Mouse (Mus musculus) limb, embryonic 13.5 days (tissue): ENCODE data around the gene Polg. TPM values are rescaled to one million over a fixed set of nuclear protein-coding genes. Genes with fewer than 3 reads are reported as not detected.

ENCODE experiments used
- ATAC-seq: fragments of 200-750 bp; cut with Nextera tagmentation; 2 replicates; pipeline ENCODE4 v1.8.0; 2017; ENCODE audit warnings: low read depth, moderate number of reproducible peaks, moderate TSS enrichment; ENCODE audit not compliant: low FRiP score
- H3K27ac ChIP-seq: fragments of 300-500 bp; sonication (generic); 2 replicates; pipeline ENCODE4 v1.5.1; 2015; ENCODE audit warnings: inconsistent platforms, mild to moderate bottlenecking, moderate library complexity
- H3K27me3 ChIP-seq: fragments of 300-500 bp; sonication (generic); 2 replicates; pipeline ENCODE4 v1.6.1; 2015; ENCODE audit warnings: mild to moderate bottlenecking, inconsistent platforms
- H3K36me3 ChIP-seq: fragments of 300-500 bp; sonication (generic); 2 replicates; pipeline ENCODE4 v1.6.1; 2015; ENCODE audit warnings: inconsistent platforms, mild to moderate bottlenecking, moderate library complexity
- H3K4me1 ChIP-seq: fragments of 300-500 bp; sonication (generic); 2 replicates; pipeline ENCODE4 v1.6.1; 2015; ENCODE audit warnings: inconsistent platforms
- H3K4me2 ChIP-seq: fragments of 300-500 bp; sonication (generic); replicated peaks from 2 replicates; pipeline ENCODE4 v1.6.1; 2015; ENCODE audit warnings: inconsistent platforms, mild to moderate bottlenecking, moderate library complexity
- H3K4me3 ChIP-seq: fragments of 300-500 bp; sonication (generic); 2 replicates; pipeline ENCODE4 v1.5.1; 2015; ENCODE audit warnings: moderate library complexity, mild to moderate bottlenecking, inconsistent platforms
- H3K9ac ChIP-seq: fragments of 300-500 bp; sonication (generic); 2 replicates; pipeline ENCODE4 v1.6.1; 2015; ENCODE audit warnings: mild to moderate bottlenecking, inconsistent platforms
- H3K9me3 ChIP-seq: fragments of 300-500 bp; sonication (generic); 2 replicates; pipeline ENCODE4 v1.6.1; 2016; ENCODE audit warnings: inconsistent platforms
- WGBS: fragments of 180-500 bp; shearing (Covaris S2); methylation state at CpG from one replicate; pipeline ENCODE4 v1.1.7; 2015; 5-methylcytosine and 5-hydroxymethylcytosine counted together
- polyA plus RNA-seq: library from polyadenylated mRNA; unstranded; fragments of >200 nt; fragmentation: Nextera tagmentation; extraction: Ambion mirVana; gene quantifications from 2 replicates; pipeline ENCODE4 v1.2.1, GENCODE M21; 2015

Polg gene
- polyA plus RNA-seq, 1 experiment from 2014 or later: 35.3 TPM

- H3K9ac ChIP-seq: no peak overlapping the region
- H3K4me1 ChIP-seq: peaks cover 22% of the 10 kb centered on the region
- H3K27ac ChIP-seq: no peak overlapping the region
- no peaks in the 10 kb centered on the region for H3K36me3 ChIP-seq
- H3K4me2 ChIP-seq: no peak overlapping the region
- peaks cover 100% of the 10 kb centered on the region for H3K27me3 ChIP-seq
- 5% methylated on average over 8 of the region's 8 CpGs for WGBS
- ATAC-seq: no peak
- H3K4me3 ChIP-seq: no peak overlapping the region
- no peaks in the 10 kb centered on the region for H3K9me3 ChIP-seq
Observed at GRCm38 (mm10) chr7:79501581-79502031, 35.4 kb upstream of the Polg start.

DNA sequence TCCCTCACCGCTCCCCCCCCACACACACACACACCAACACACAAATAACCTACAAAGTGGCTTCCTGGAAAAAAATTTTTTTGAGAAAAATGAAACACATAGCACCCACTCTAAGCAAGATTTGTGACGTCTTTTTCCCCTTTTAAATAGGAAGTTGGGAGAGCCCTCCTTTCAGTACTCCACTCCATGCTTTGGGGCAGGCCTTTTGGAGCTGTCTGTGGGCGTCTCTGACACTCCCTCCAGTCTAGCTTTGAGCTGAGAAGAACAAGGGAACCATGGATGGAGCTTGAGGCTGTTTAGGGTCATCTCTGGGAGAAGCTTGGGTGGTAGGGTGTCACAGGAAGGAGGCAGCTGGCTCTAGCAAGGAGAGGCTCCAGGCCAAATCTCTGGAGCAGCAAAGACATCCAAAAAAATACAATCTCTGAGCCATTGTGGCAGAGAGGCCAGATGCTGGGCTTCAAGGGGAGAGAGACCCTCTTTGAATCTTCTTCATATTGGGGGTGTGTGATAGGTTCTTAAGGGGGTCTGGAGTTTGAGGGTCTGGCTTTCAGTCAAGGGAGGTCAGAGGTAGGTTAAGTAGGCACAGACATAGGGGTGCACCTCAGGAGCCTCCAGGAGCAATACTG lies 34.6 kb upstream of the Polg start:
- Histone ChIP-seq H3K4me1 (peaks cover 19% of the 10 kb centered on the region), H3K9ac (no peak overlapping the region), H3K27me3 (peaks cover 100% of the 10 kb centered on the region), H3K4me2 (no peak overlapping the region), H3K9me3 (no peaks in the 10 kb centered on the region), H3K4me3 (no peak overlapping the region), H3K27ac (no peak overlapping the region), H3K36me3 (no peaks in the 10 kb centered on the region)
- 0% methylated on average over 3 of the region's 3 CpGs for WGBS
- no peak for ATAC-seq

DNA sequence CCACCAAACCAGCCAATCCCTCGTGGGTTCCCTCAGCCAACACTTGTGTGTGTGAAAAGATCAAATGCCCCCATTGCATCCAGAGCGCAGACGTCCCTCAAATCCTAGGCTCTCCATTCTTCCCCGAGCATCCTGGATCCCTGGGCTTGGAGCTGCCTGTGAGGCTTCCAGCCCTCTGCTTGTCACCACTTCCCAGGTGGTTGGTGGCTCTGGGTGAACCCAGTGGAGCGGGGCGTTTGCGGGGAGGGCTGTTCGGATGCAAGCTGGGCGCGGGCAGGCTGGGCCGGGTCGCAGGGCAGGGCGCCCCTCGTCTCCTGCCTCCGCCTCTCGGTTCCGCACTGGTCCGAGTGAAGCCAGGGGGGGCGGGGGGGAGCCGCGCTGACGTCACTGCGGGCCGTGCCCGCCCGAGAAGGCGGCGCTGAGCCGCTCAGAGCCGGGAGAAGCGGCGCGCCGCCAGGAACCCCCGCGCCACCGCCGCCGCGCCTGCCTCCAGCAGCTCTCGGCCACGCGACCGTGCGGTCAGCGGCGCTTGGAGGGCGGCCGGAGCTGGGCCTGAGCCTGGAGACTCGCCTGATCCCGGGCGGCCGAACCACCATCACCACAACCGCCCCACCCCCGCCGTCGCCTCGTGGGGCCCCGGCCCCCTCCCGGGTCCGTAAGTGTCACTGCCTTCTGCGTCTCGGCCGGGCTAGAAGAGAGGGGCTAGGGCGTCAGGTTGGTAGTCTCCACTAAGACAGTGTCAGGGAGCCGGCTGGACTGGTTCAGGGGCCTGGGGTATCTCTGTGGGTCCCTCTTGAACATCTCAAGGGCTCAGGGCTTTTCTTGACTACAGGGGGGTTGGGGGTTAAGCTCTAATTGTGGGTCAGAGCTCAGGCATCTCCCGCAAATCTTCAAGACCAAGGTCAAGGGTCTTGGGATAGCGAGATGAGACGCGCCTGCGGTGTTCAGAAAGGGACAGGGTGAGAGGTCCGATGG lies 33.7 kb upstream of the Polg start:
- 0 out of 2 replicates have a peak, but pooled peaks have one; percentile 35 for ATAC-seq
- Histone ChIP-seq H3K27ac (no peak overlapping the region), H3K4me1 (peaks cover 12% of the 10 kb centered on the region), H3K4me2 (peak overlapping the region; percentile 51), H3K27me3 (peaks cover 100% of the 10 kb centered on the region), H3K9ac (no peak overlapping the region), H3K4me3 (peak overlapping the region; percentile 21), H3K9me3 (no peaks in the 10 kb centered on the region), H3K36me3 (no peaks in the 10 kb centered on the region)
- WGBS: under 1% methylated on average over 43 of the region's 72 CpGs

GRCm38 (mm10) chr7:79498965-79499595 lies 32.9 kb upstream of the Polg start:
- Histone ChIP-seq H3K4me1 (peaks cover 7% of the 10 kb centered on the region; the same call in 1 of the 2 replicates), H3K27me3 (peaks cover 100% of the 10 kb centered on the region), H3K9me3 (no peaks in the 10 kb centered on the region), H3K4me3 (peak overlapping the region; percentile 21; the same call in 1 of the 2 replicates), H3K36me3 (no peaks in the 10 kb centered on the region), H3K4me2 (no peak overlapping the region), H3K9ac (no peak overlapping the region), H3K27ac (no peak overlapping the region)
- WGBS: under 1% methylated on average over 35 of the region's 35 CpGs
- ATAC-seq: no peak

DNA sequence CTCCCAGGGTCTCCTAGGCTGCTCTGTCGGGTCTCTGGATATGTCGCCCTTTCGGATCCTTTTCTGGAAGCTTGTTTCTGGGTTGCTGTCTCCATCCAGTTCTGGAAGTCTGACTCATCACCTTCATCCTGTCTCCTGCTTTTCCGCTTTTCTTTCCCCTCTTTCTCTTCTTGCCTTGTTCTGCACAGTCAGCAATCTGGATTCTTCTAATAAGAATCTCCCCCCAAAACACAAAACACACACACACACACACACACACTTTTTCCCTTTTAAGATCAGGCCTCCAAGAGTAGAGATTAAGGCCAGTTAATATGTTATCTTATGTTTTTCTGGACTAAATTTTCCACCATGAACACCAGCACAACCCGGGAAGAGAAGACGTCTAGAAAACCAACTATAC lies 32.2 kb upstream of the Polg start:
- no peak for ATAC-seq
- Histone ChIP-seq H3K9ac (no peak overlapping the region), H3K4me3 (no peak overlapping the region), H3K4me1 (peaks cover 7% of the 10 kb centered on the region; the same call in 1 of the 2 replicates), H3K36me3 (no peaks in the 10 kb centered on the region), H3K9me3 (no peaks in the 10 kb centered on the region), H3K27me3 (peaks cover 99% of the 10 kb centered on the region), H3K27ac (no peak overlapping the region), H3K4me2 (no peak overlapping the region)
- WGBS: 7% methylated on average over 6 of the region's 6 CpGs

GRCm38 (mm10) chr7:79497701-79498115 lies 31.5 kb upstream of the Polg start:
- Histone ChIP-seq H3K9me3 (no peaks in the 10 kb centered on the region), H3K36me3 (no peaks in the 10 kb centered on the region), H3K4me2 (no peak overlapping the region), H3K4me3 (no peak overlapping the region), H3K27ac (no peak overlapping the region), H3K9ac (no peak overlapping the region), H3K4me1 (peaks cover 7% of the 10 kb centered on the region; the same call in 1 of the 2 replicates), H3K27me3 (peaks cover 99% of the 10 kb centered on the region)
- under 1% methylated on average over 20 of the region's 20 CpGs for WGBS
- no peak for ATAC-seq

GRCm38 (mm10) chr7:79496816-79497328 lies 30.7 kb upstream of the Polg start:
- peaks cover 98% of the 10 kb centered on the region for H3K27me3 ChIP-seq
- H3K4me2 ChIP-seq: no peak overlapping the region
- H3K27ac ChIP-seq: no peak overlapping the region
- no peak overlapping the region for H3K9ac ChIP-seq
- 7% methylated on average over 9 of the region's 9 CpGs for WGBS
- peaks cover 7% of the 10 kb centered on the region; the same call in 1 of the 2 replicates for H3K4me1 ChIP-seq
- no peaks in the 10 kb centered on the region for H3K9me3 ChIP-seq
- no peak overlapping the region for H3K4me3 ChIP-seq
- no peak for ATAC-seq
- no peaks in the 10 kb centered on the region for H3K36me3 ChIP-seq

GRCm38 (mm10) chr7:79495988-79496815 lies 30.0 kb upstream of the Polg start:
- H3K9me3 ChIP-seq: no peaks in the 10 kb centered on the region
- ATAC-seq: peak; percentile 80
- under 1% methylated on average over 35 of the region's 38 CpGs for WGBS

DNA sequence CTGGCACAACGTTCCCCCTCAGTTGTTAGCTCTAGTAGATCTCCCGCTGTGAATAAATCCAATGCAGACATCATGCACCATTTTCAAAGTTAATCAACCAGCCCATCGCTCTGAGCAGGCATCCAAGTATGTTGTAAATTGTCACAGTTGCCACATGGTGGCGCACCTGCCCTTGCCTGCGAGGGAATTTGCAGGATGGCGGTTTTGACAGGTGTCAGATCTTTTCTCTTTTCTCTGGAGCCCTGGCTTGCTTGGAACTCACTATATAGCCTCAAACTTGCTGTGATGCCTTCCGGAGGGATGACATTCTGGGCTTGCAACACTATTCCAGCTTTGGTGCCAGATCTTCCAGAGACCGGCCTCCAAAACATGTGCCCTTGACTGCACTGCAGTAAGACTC lies 27.8 kb upstream of the Polg start:
- Histone ChIP-seq H3K36me3 (no peaks in the 10 kb centered on the region), H3K4me1 (no peaks in the 10 kb centered on the region), H3K9ac (no peak overlapping the region), H3K4me2 (no peak overlapping the region), H3K9me3 (no peaks in the 10 kb centered on the region), H3K27ac (no peak overlapping the region), H3K4me3 (no peak overlapping the region), H3K27me3 (peaks cover 72% of the 10 kb centered on the region)
- 9% methylated on average over 8 of the region's 8 CpGs for WGBS
- ATAC-seq: no peak

More at GRCm38 (mm10) chr7:79495988-79496815, 30.0 kb upstream of the Polg start:
- peak overlapping the region; percentile 30 for H3K4me3 ChIP-seq
- H3K27me3 ChIP-seq: peaks cover 91% of the 10 kb centered on the region
- H3K27ac ChIP-seq: no peak overlapping the region
- no peak overlapping the region for H3K9ac ChIP-seq
- H3K4me2 ChIP-seq: peak overlapping the region; percentile 57
- H3K36me3 ChIP-seq: no peaks in the 10 kb centered on the region
- peaks cover 7% of the 10 kb centered on the region; the same call in 1 of the 2 replicates for H3K4me1 ChIP-seq

DNA sequence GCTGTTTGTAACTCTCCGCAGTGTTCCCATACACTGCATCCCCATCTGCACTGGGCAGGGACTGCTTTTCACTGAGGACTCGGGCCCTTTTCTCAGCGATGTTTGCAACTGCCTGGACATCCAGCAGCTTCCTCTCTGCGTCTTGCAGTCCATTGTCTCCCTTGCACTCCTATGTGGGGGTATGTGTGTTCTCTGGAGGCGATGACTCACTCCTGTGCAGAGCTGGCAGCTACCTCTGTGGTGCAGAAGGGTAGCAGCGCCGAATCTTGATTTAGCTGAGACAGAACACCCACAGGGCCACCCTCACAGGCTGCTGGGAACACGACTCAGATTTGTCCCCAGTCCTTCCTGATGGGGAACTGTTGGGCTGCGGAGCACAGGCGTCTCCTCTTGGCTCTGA lies 20.4 kb upstream of the Polg start:
- no peak for ATAC-seq
- H3K4me3 ChIP-seq: no peak overlapping the region
- peaks cover 14% of the 10 kb centered on the region for H3K27me3 ChIP-seq
- no peak overlapping the region for H3K4me2 ChIP-seq
- H3K9ac ChIP-seq: no peak overlapping the region
- no peaks in the 10 kb centered on the region for H3K9me3 ChIP-seq
- WGBS: 67% methylated on average over 10 of the region's 10 CpGs
- H3K27ac ChIP-seq: no peak overlapping the region
- no peaks in the 10 kb centered on the region for H3K4me1 ChIP-seq
- H3K36me3 ChIP-seq: no peaks in the 10 kb centered on the region

DNA sequence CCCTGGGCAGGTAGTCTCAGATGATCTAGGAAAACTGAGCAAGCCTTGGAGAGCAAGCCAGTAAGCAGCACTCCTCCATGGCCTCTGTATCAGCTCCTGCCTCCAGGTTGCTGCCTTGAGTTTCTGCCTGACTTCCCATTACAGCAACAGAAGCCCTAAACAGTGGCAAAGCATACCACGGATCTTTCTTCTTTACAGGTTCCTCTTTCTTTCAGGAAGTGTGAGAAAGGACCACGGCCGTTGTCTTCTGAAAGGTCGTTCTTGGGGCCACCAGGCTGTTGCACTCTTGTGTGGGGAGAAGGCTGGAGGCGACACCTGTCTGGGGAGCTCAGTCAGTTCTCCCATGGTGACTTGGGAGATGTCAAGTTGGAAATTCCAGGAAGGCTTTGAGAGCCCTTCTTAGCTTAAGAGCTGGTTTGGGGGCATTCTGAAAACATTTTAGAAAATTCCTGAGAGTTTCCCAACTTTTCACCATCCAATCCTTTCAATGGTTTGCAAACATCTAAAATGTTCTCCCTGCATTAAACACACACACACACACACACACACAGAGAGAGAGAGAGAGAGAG lies 8.8 kb upstream of the Polg start:
- no peak overlapping the region for H3K4me2 ChIP-seq
- H3K27me3 ChIP-seq: no peaks in the 10 kb centered on the region
- H3K9me3 ChIP-seq: peaks cover 2% of the 10 kb centered on the region; the same call in 1 of the 2 replicates
- ATAC-seq: no peak
- H3K36me3 ChIP-seq: no peaks in the 10 kb centered on the region
- 71% methylated on average over 5 of the region's 5 CpGs for WGBS
- no peak overlapping the region for H3K4me3 ChIP-seq
- H3K4me1 ChIP-seq: no peaks in the 10 kb centered on the region
- no peak overlapping the region for H3K27ac ChIP-seq
- no peak overlapping the region for H3K9ac ChIP-seq
